Mouse (Mus musculus): ENCODE results near the gene Gga2.

DNA sequence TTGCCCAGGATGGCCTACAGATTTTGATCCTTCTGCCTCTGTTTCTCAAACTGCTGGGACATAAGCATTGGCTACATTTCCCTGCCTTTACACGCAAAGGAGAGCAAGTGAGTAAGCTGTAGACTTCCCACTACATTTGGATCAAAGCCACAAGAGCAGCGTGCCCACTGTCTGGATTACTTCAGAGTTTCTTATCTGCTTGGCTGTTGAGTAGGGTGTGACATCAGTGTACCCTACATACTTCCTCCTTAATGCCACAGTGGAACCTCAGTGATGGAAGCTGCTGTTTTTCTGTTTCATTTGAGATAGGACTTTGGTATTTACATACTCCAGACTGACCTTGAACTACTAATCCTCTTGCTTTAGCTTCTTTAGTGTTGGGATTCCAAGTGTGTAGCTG is 25.8 kb upstream of the Gga2 start:
- TF ChIP-seq POLR2A (IDR thresholded peaks at IDR 0.05; ENCODE audit: insufficient read depth, low read depth, low read length) (no peak), CTCF (IDR thresholded peaks at IDR 0.05) (no peak), EP300 (IDR thresholded peaks at IDR 0.05; ENCODE audit: insufficient read depth, low read depth, low read length) (no peak)
